Mouse (Mus musculus): ENCODE measurements around the gene Rps15a. TPM values are rescaled to one million over a fixed set of nuclear protein-coding genes. Genes with fewer than 3 reads are reported as not detected.
A peak's percentile ranks its signal among the peaks of the same experiment; 100 is the strongest.

The Rps15a gene
- total and polyA plus RNA-seq, 3 experiments = 774 to 3,118 (median 2,996) TPM

DNA sequence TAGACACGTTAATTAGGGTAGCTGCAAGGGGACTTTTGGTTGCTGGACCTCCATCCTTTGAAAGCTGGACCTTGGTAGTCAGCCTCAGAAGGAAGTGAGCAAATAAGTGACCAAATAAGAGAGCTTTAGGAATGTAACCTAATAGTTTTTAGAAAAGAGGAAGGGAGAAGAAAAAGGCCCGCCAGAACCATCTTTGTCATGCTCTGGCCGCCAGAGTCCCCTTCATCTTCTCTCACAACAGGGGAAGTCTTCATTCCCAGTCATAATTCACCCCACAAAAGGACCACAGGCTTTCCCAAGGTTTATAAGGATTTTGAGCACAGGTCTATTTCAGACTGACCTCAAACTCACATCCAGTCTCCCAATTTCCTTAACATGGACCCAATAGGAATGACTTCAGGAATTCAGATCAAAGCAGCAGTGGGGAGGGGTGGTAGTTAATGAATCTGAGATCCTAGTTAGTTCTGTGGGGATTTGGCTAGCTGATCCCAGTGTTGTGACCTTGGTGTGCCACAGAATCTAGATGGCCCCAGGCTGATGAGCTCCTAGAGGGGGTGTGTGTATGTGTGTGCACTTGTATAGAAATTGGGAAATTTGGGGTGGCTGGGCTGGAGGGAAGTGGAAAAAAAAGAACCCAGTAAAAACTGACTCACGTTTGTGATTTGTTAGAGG, 1.7 kb upstream of the Rps15a start:
- in situ Hi-C loops (cut with MboI; ENCODE audit: low pct_ligation_motif_present, low pct_unique_long_range_greater_than_20kb, low sequenced_read_pairs) = loop anchor here (25.0 kb wide), 2 partner anchors 630 to 705 kb away; no protein-coding TSS in a partner anchor
- H3K36me3 ChIP-seq (replicated peaks in 1 of 2; ENCODE audit: control insufficient read depth in 1 of 2, insufficient read depth in 1 of 2, low read length in 1 of 2) = peaks cover 51 to 70% of the 10 kb centered on the region in 2 experiments
- peak overlapping the region; percentile 65 for H3K27ac ChIP-seq (ENCODE audit: insufficient read depth, low read depth)
- H3K4me2 ChIP-seq (ENCODE audit: insufficient read depth, low read depth, poor library complexity, severe bottlenecking) = peak overlapping the region; percentile 90; the same call in 1 of the 2 replicates
- peak; percentile 54 for DNase-seq (ENCODE audit: extremely low read depth)
- peaks cover 10 to 55% of the 10 kb centered on the region in 2 experiments for H3K4me1 ChIP-seq (ENCODE audit: control insufficient read depth in 1 of 2, insufficient read depth in 2 of 2)
- peaks cover 41% of the 10 kb centered on the region for H3K79me2 ChIP-seq (replicated peaks; ENCODE audit: control insufficient read depth, extremely low read depth, insufficient read depth, poor library complexity, severe bottlenecking)
- no peaks in the 10 kb centered on the region for H3K9me3 ChIP-seq (replicated peaks; ENCODE audit: low read length)
- dilution Hi-C loops (cut with MboI; ENCODE audit: extremely low pct_ligation_motif_present, extremely low pct_unique_long_range_greater_than_20kb, low sequenced_read_pairs) = no loop called here
- TF ChIP-seq MYC (IDR thresholded peaks at IDR 0.05; ENCODE audit: low read depth, low read length) (peak; percentile 49; the same call in 1 of the 2 replicates), BHLHE40 (IDR thresholded peaks at IDR 0.05; ENCODE audit: low read depth, low read length) (no peak), RAD21 (IDR thresholded peaks at IDR 0.05; ENCODE audit: low read depth, low read length) (no peak), CHD1 (IDR thresholded peaks at IDR 0.05; ENCODE audit: low read depth, low read length) (0 out of 2 replicates have a peak, but pooled peaks have one; percentile 7), E2F4 (IDR thresholded peaks at IDR 0.05; ENCODE audit: insufficient replicate concordance, low read depth, low read length) (no peak), ZNF384 (IDR thresholded peaks at IDR 0.05; ENCODE audit: low read depth, low read length) (no peak), CHD2 (IDR thresholded peaks at IDR 0.05; ENCODE audit: low read length) (0 out of 2 replicates have a peak, but pooled peaks have one; percentile 39), IRF4 (IDR thresholded peaks at IDR 0.05; ENCODE audit: low read depth, low read length) (peak; percentile 31; the same call in 1 of the 2 replicates), ZMIZ1 (IDR thresholded peaks at IDR 0.05; ENCODE audit: low read depth, low read length) (0 out of 2 replicates have a peak, but pooled peaks have one; percentile 49), POLR2A (IDR thresholded peaks at IDR 0.05; ENCODE audit: low read depth, low read length) (peak; percentile 29; the same call in 1 of the 2 replicates), EP300 (IDR thresholded peaks at IDR 0.05; ENCODE audit: low read length) (peak; percentile 48; the same call in 1 of the 2 replicates), SIN3A (IDR thresholded peaks at IDR 0.05; ENCODE audit: low read length) (no peak; the same call in 1 of the 2 replicates), JUND (conservative IDR thresholded peaks at IDR 0.05; ENCODE audit: low read depth, low read length) (no peak), MAZ (IDR thresholded peaks at IDR 0.05; ENCODE audit: low read depth, low read length) (0 out of 2 replicates have a peak, but pooled peaks have one; percentile 44), POLR2AphosphoS2 (IDR thresholded peaks at IDR 0.05; ENCODE audit: low read depth, low read length) (peak; percentile 92)
- no peaks in the 10 kb centered on the region for H3K27me3 ChIP-seq (replicated peaks)
- H3K4me3 ChIP-seq (replicated peaks in 1 of 3; ENCODE audit: low read depth in 2 of 3, low read length in 2 of 3, poor library complexity in 1 of 3) = no peak overlapping the region
- peak overlapping the region; percentile 25; the same call in 1 of the 2 replicates for H3K9ac ChIP-seq (ENCODE audit: insufficient read depth, low read depth)

DNA sequence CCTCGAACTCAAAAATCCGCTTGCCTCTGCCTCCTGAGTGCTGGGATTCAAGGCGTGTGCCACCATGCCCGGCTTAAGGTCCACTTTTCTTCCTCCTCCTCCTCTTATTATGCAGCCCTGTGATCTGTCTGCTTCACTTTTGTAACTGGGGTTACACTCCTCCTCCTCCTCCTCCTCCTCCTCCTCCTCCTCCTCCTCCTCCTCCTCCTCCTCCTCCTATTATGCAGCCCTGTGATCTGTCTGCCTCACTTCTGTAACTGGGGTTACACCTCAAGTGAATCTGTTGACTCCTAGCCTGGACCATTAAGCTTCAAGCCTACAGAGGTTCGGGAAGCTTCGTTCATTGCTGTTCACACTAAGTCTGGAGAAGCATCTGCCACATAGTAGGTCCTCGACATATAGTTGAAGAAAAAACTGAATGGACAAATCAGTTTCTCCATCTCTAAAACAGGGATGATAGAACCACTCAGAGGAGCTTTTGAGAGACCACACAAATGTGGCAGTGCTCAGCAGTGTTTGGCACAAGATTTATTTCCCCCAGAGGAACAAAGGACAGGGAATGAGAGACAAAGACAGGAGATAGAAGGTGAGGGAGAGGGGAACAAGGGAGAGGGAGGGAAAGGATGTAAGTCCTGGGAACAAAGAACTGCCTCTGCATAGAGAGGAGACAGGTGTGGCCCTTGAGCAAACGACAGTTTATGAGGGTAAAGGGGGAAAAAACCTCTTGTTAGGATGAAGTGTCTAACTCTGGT, 975 bp upstream of the Rps15a start:
- peak overlapping the region; percentile 64 for H3K27ac ChIP-seq (ENCODE audit: insufficient read depth, low read depth)
- no peak for DNase-seq (ENCODE audit: extremely low read depth)
- dilution Hi-C loops (cut with MboI; ENCODE audit: extremely low pct_ligation_motif_present, extremely low pct_unique_long_range_greater_than_20kb, low sequenced_read_pairs) = no loop called here
- H3K36me3 ChIP-seq (replicated peaks in 1 of 2; ENCODE audit: control insufficient read depth in 1 of 2, insufficient read depth in 1 of 2, low read length in 1 of 2) = peaks cover 52 to 71% of the 10 kb centered on the region in 2 experiments
- TF ChIP-seq CHD1 (IDR thresholded peaks at IDR 0.05; ENCODE audit: low read depth, low read length) = 0 out of 2 replicates have a peak, but pooled peaks have one; percentile 30
- 0 out of 2 replicates have a peak, but pooled peaks have one; percentile 6 for TF ChIP-seq CHD2 (IDR thresholded peaks at IDR 0.05; ENCODE audit: low read length)
- no peak for TF ChIP-seq RAD21 (IDR thresholded peaks at IDR 0.05; ENCODE audit: low read depth, low read length)
- no peak; the same call in 1 of the 2 replicates for TF ChIP-seq MAZ (IDR thresholded peaks at IDR 0.05; ENCODE audit: low read depth, low read length)
- TF ChIP-seq ZKSCAN1 (IDR thresholded peaks at IDR 0.05; ENCODE audit: borderline replicate concordance, low read depth, low read length) = peak; percentile 78
- TF ChIP-seq MXI1 (IDR thresholded peaks at IDR 0.05; ENCODE audit: low read depth, low read length) = 0 out of 2 replicates have a peak, but pooled peaks have one; percentile 3
- H3K4me2 ChIP-seq (ENCODE audit: insufficient read depth, low read depth, poor library complexity, severe bottlenecking) = peak overlapping the region; percentile 90
- peaks cover 10 to 48% of the 10 kb centered on the region in 2 experiments; a peak in 3 of 4 replicates for H3K4me1 ChIP-seq (ENCODE audit: control insufficient read depth in 1 of 2, insufficient read depth in 2 of 2)
- no peaks in the 10 kb centered on the region for H3K27me3 ChIP-seq (replicated peaks)
- peak overlapping the region in 1 of 3 experiments; percentile 70 for H3K4me3 ChIP-seq (replicated peaks in 1 of 3; ENCODE audit: low read depth in 2 of 3, low read length in 2 of 3, poor library complexity in 1 of 3)
- in situ Hi-C loops (cut with MboI; ENCODE audit: low pct_ligation_motif_present, low pct_unique_long_range_greater_than_20kb, low sequenced_read_pairs) = loop anchor here (25.0 kb wide), 2 partner anchors 630 to 705 kb away; no protein-coding TSS in a partner anchor
- H3K9me3 ChIP-seq (replicated peaks; ENCODE audit: low read length) = no peaks in the 10 kb centered on the region
- peak overlapping the region; percentile 89 for H3K9ac ChIP-seq (ENCODE audit: insufficient read depth, low read depth)
- peaks cover 43% of the 10 kb centered on the region for H3K79me2 ChIP-seq (replicated peaks; ENCODE audit: control insufficient read depth, extremely low read depth, insufficient read depth, poor library complexity, severe bottlenecking)
